Mouse (Mus musculus): ENCODE results near the gene Dpp10. TPM values are rescaled to one million over a fixed set of nuclear protein-coding genes. Genes with fewer than 3 reads are reported as not detected.

Gene Dpp10
- polyA plus RNA-seq, 2 experiments = 0.36 to 0.43 TPM

DNA sequence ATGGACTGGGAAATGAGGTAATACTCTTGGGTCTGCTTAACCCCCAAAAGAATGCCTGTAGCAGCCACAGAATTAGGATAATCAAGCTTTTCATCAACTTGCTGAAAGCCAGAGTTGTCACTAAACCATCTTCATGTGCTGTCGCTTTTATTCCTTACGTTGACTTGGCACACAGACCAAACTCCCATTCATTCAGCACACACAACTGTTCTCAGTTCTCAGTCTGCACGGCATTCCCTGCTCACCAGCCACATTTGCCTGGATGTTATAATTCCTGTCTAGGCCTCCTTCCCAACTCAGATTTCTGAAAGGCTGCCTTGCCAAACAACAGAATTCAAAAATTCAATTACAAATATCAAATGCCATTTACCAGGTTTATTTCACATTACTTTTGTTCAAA is 49.6 kb downstream of the Dpp10 start:
- no peaks in the 10 kb centered on the region for H3K36me3 ChIP-seq (ENCODE audit: control insufficient read depth, insufficient read depth, low read length)
- H3K4me3 ChIP-seq (replicated peaks; ENCODE audit: low read length) = no peak overlapping the region
- H3K9me3 ChIP-seq (ENCODE audit: control insufficient read depth, low read length) = no peaks in the 10 kb centered on the region
- no peak for DNase-seq (ENCODE audit: low spot score)
- no peak for ATAC-seq (ENCODE audit: low FRiP score, low read depth)
- WGBS = 67% methylated on average over 3 of the region's 3 CpGs
- no peak overlapping the region for H3K4me2 ChIP-seq (replicated peaks; ENCODE audit: low read depth, low read length, severe bottlenecking)
- no peaks in the 10 kb centered on the region for H3K4me1 ChIP-seq (ENCODE audit: control insufficient read depth, insufficient read depth, low read length)
- H3K9ac ChIP-seq (ENCODE audit: low read depth, low read length, severe bottlenecking) = no peak overlapping the region
- TF ChIP-seq POLR2A (IDR thresholded peaks at IDR 0.05; ENCODE audit: borderline replicate concordance, extremely low read depth, insufficient read depth, insufficient read length) = no peak
- no peaks in the 10 kb centered on the region for H3K27me3 ChIP-seq (ENCODE audit: control insufficient read depth, insufficient read depth, low read length)
- no peak overlapping the region for H3K27ac ChIP-seq (replicated peaks; ENCODE audit: low read depth, low read length)

DNA sequence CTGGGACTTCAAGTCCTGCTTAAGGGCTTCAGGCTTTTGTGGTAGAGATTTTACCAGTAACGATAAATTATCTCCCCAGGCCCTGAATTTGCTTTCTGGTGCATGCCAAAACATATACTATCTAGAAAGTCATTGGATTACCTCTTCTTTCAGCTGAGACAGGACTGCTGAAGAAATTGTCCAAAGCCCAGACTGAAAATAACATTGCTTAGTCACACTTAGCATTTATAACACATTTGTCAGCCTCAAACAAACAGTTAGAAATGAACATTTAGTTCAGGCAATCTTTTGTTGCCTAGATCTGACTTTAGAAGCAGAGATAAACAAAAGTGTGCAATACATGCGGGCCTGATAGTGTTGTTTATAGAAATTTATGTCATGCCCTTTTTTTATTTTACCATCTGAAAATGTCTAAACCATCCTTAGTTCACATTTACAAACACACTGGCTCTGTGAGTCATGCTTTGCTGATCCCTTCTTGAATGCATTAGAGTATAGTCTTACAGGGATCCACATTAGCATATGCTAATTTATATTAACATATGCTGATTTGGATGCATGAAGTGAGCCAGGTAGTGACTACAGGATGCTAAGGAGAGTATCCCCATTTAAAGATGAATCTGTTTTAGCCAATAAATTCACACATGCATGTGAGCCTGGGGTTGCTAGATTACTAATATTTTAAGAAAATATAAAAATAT is 59.9 kb downstream of the Dpp10 start:
- no peaks in the 10 kb centered on the region for H3K9me3 ChIP-seq (ENCODE audit: control insufficient read depth, low read length)
- H3K4me2 ChIP-seq (replicated peaks; ENCODE audit: low read depth, low read length, severe bottlenecking) = no peak overlapping the region
- no peaks in the 10 kb centered on the region for H3K27me3 ChIP-seq (ENCODE audit: control insufficient read depth, insufficient read depth, low read length)
- no peak overlapping the region for H3K27ac ChIP-seq (replicated peaks; ENCODE audit: low read depth, low read length)
- no peak overlapping the region for H3K4me3 ChIP-seq (replicated peaks; ENCODE audit: low read length)
- H3K4me1 ChIP-seq (ENCODE audit: control insufficient read depth, insufficient read depth, low read length) = no peaks in the 10 kb centered on the region
- DNase-seq (ENCODE audit: low spot score) = no peak
- no peak overlapping the region for H3K9ac ChIP-seq (ENCODE audit: low read depth, low read length, severe bottlenecking)
- H3K36me3 ChIP-seq (ENCODE audit: control insufficient read depth, insufficient read depth, low read length) = no peaks in the 10 kb centered on the region
- TF ChIP-seq POLR2A (IDR thresholded peaks at IDR 0.05; ENCODE audit: borderline replicate concordance, extremely low read depth, insufficient read depth, insufficient read length) = no peak
- no peak for ATAC-seq (ENCODE audit: low FRiP score, low read depth)
- WGBS = 69% methylated on average over 2 of the region's 2 CpGs

DNA sequence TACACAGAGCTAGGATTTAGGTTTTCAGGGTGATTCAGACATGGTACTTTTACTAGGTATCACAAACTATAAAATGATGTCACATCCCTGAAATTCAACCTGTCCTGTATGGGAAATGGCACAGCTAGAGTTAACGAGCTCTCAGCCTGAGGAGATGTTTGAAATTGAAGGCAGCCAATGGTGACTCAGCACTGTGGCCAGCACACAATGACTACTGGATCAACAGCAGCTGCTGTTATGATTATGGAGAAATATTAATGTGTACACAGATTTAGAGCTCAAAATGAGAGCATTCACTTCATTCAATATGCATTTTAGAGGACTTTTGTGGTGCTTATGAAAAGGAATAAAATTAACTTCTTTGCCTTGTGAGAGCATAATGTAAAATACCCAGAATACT is 66.8 kb downstream of the Dpp10 start:
- no peak overlapping the region for H3K9ac ChIP-seq (ENCODE audit: low read depth, low read length, severe bottlenecking)
- no peak for ATAC-seq (ENCODE audit: low FRiP score, low read depth)
- DNase-seq (ENCODE audit: low spot score) = no peak
- H3K27me3 ChIP-seq (ENCODE audit: control insufficient read depth, insufficient read depth, low read length) = no peaks in the 10 kb centered on the region
- H3K4me2 ChIP-seq (replicated peaks; ENCODE audit: low read depth, low read length, severe bottlenecking) = no peak overlapping the region
- TF ChIP-seq POLR2A (IDR thresholded peaks at IDR 0.05; ENCODE audit: borderline replicate concordance, extremely low read depth, insufficient read depth, insufficient read length) = no peak
- H3K4me1 ChIP-seq (ENCODE audit: control insufficient read depth, insufficient read depth, low read length) = no peaks in the 10 kb centered on the region
- no peak overlapping the region for H3K4me3 ChIP-seq (replicated peaks; ENCODE audit: low read length)
- H3K36me3 ChIP-seq (ENCODE audit: control insufficient read depth, insufficient read depth, low read length) = no peaks in the 10 kb centered on the region
- no peak overlapping the region for H3K27ac ChIP-seq (replicated peaks; ENCODE audit: low read depth, low read length)
- H3K9me3 ChIP-seq (ENCODE audit: control insufficient read depth, low read length) = no peaks in the 10 kb centered on the region
- WGBS = 42% methylated on average over 1 of the region's 1 CpGs

DNA sequence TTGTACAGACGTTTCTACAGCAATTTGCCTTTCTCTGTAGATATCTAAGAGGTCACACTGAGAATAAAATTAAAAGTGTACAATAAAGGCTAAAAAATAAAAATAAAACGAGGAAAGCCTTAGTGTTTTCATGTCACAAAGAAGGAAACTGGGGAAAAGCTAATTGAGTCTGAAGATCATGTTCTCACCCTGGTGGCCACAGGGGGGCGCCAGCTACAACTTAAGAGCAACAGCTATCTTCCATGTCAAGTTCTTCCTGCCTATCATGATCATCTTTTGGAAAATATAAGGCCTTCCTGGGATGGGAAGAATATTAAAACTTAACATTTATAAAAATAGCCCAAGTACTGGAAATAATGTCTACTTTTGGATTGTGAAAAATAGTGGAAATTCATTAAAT is 70.7 kb downstream of the Dpp10 start:
- H3K27ac ChIP-seq (replicated peaks; ENCODE audit: low read depth, low read length) = no peak overlapping the region
- no peak for DNase-seq (ENCODE audit: low spot score)
- no peak overlapping the region for H3K4me3 ChIP-seq (replicated peaks; ENCODE audit: low read length)
- H3K9me3 ChIP-seq (ENCODE audit: control insufficient read depth, low read length) = no peaks in the 10 kb centered on the region
- H3K27me3 ChIP-seq (ENCODE audit: control insufficient read depth, insufficient read depth, low read length) = no peaks in the 10 kb centered on the region
- ATAC-seq (ENCODE audit: low FRiP score, low read depth) = no peak
- no peak overlapping the region for H3K4me2 ChIP-seq (replicated peaks; ENCODE audit: low read depth, low read length, severe bottlenecking)
- WGBS = 25% methylated on average over 3 of the region's 3 CpGs
- no peaks in the 10 kb centered on the region for H3K36me3 ChIP-seq (ENCODE audit: control insufficient read depth, insufficient read depth, low read length)
- no peak overlapping the region for H3K9ac ChIP-seq (ENCODE audit: low read depth, low read length, severe bottlenecking)
- H3K4me1 ChIP-seq (ENCODE audit: control insufficient read depth, insufficient read depth, low read length) = no peaks in the 10 kb centered on the region
- no peak for TF ChIP-seq POLR2A (IDR thresholded peaks at IDR 0.05; ENCODE audit: borderline replicate concordance, extremely low read depth, insufficient read depth, insufficient read length)

DNA sequence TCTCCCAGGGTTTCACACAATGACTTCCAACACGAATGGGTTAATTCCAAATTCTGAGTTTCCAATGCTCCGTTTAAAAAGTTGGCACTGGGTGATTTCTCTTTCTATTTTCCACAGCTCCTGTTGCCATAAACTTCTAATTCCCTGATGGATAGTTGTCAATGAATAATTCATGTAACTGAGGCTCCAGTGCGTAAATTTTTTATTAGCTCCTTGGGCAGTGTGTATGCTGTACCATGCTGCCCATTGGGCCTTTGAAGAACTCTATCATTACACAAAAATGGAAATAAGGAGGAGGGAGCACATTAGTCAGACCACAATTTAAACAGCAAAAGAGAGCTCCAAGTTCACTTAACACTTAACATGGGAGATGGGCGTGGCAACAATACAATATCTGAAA is 99.2 kb downstream of the Dpp10 start:
- H3K36me3 ChIP-seq (ENCODE audit: control insufficient read depth, insufficient read depth, low read length) = no peaks in the 10 kb centered on the region
- H3K27ac ChIP-seq (replicated peaks; ENCODE audit: low read depth, low read length) = no peak overlapping the region
- H3K4me3 ChIP-seq (replicated peaks; ENCODE audit: low read length) = no peak overlapping the region
- no peaks in the 10 kb centered on the region for H3K27me3 ChIP-seq (ENCODE audit: control insufficient read depth, insufficient read depth, low read length)
- no peaks in the 10 kb centered on the region for H3K9me3 ChIP-seq (ENCODE audit: control insufficient read depth, low read length)
- no peak overlapping the region for H3K4me2 ChIP-seq (replicated peaks; ENCODE audit: low read depth, low read length, severe bottlenecking)
- ATAC-seq (ENCODE audit: low FRiP score, low read depth) (no peak), DNase-seq (ENCODE audit: low spot score) (no peak)
- TF ChIP-seq POLR2A (IDR thresholded peaks at IDR 0.05; ENCODE audit: borderline replicate concordance, extremely low read depth, insufficient read depth, insufficient read length) = no peak
- H3K4me1 ChIP-seq (ENCODE audit: control insufficient read depth, insufficient read depth, low read length) = no peaks in the 10 kb centered on the region
- H3K9ac ChIP-seq (ENCODE audit: low read depth, low read length, severe bottlenecking) = no peak overlapping the region
- WGBS = 57% methylated on average over 4 of the region's 4 CpGs
